Mouse (Mus musculus): Measurements from ENCODE around the gene Sdr39u1. TPM values are rescaled to one million over a fixed set of nuclear protein-coding genes. Genes with fewer than 3 reads are reported as not detected.

The Sdr39u1 gene
- total RNA-seq, 2 experiments from 2014 or later, result 3.9 to 17.0 TPM

DNA sequence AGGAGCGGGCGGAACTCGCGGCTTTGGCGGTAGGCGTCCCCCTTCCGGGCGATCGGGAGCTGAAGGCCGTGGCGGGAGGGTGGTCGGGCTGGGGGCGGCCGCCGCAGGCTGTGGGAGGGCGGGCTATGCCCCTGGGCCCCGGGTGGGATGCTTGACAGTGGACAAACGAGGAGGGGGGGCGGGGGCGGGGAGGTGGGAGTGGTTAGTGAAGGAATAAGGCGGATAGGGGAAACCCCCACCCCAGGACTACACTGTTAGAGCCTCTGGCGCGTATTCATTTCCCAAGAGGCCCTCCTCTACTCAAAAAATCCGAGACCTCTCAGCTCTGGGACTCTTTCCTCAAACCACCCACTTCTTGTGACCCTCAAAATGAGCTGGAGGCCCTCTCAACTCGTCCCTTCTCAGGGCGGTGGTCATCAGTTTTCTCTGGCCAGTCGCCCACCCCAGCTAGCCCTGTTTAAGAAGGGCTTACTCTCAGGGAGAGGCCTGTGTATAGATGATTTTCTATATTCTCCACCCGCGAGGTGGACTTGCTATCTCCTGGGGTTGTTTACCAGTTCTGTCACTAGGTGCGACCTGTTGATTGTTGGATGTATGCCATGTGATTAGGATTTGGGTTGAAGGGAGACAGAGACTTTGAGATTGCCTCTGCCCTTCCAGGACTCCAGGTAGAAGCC is 14.8 kb downstream of the Sdr39u1 start:
- peak; percentile 36 for ATAC-seq (replicated peaks; ENCODE audit: low FRiP score, low TSS enrichment, poor library complexity, severe bottlenecking)

GRCm38 (mm10) chr14:55884713-55885113 is 15.4 kb downstream of the Sdr39u1 start, which contains the start of gene Khnyn:
Khnyn (plus strand) TSS chr14:55884947.
- peak; percentile 80 for ATAC-seq (replicated peaks; ENCODE audit: low FRiP score, low TSS enrichment, poor library complexity, severe bottlenecking)

DNA sequence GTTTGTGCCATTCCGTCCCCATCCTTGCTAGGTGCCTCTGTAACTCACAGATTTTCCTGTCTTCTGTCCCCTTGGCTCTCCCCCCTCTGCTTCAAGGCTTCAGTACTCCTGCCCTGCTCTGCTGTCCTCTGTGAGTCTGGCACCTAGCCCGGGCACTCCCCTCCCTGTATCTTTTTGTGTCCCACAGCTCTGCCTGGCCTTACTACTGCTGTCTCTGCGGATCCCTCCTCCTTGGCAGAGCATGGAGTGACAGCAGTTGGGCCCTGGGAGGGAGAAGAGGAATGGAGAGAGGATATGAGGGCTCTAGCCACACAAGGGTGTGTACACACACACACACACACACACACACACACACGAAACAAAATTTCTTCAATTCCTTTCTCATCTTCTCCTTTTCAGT is 15.9 kb downstream of the Sdr39u1 start, which contains the start of gene Cbln3:
TSS of gene Cbln3 (minus strand) at position 227 of the 400 bp plus-strand sequence.
- ATAC-seq (replicated peaks; ENCODE audit: low FRiP score, low TSS enrichment, poor library complexity, severe bottlenecking), result peak; percentile 39

GRCm38 (mm10) chr14:55883663-55884062 is 16.4 kb downstream of the Sdr39u1 start:
- no peak for ATAC-seq (replicated peaks; ENCODE audit: low FRiP score, low TSS enrichment, poor library complexity, severe bottlenecking)

- no peak for ATAC-seq (replicated peaks; ENCODE audit: low FRiP score, low TSS enrichment, poor library complexity, severe bottlenecking)
These were observed 16.9 kb downstream of the Sdr39u1 start for GRCm38 (mm10) chr14:55883149-55883661.

DNA sequence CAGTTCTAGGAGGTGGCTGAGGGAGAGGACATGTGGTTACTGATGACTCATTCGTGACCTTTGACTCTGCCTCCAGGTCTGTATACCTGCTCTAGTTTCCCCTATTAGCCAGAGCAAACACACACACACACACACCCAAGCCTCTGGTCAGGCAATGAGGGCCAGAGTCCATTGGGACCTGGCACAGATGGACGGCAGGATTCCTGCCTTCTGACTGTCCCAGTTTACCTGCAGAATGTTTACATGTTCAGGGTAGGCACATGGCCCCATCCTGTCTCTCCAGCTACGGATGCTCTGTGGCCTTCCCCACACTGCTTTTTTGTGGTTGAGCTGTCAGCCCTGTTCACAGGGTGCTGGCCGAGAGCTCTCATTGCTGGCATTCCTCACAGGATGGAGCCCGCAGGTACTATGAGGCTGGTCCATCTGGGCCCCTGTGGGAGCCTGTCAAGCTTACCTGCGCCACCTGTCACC is 17.9 kb downstream of the Sdr39u1 start:
- ATAC-seq (replicated peaks; ENCODE audit: low FRiP score, low TSS enrichment, poor library complexity, severe bottlenecking), result no peak

GRCm38 (mm10) chr14:55880982-55881381 is 19.1 kb downstream of the Sdr39u1 start:
- no peak for ATAC-seq (replicated peaks; ENCODE audit: low FRiP score, low TSS enrichment, poor library complexity, severe bottlenecking)

GRCm38 (mm10) chr14:55879623-55880022 is 20.5 kb downstream of the Sdr39u1 start:
- peak; percentile 89 for ATAC-seq (replicated peaks; ENCODE audit: low FRiP score, low TSS enrichment, poor library complexity, severe bottlenecking)

DNA sequence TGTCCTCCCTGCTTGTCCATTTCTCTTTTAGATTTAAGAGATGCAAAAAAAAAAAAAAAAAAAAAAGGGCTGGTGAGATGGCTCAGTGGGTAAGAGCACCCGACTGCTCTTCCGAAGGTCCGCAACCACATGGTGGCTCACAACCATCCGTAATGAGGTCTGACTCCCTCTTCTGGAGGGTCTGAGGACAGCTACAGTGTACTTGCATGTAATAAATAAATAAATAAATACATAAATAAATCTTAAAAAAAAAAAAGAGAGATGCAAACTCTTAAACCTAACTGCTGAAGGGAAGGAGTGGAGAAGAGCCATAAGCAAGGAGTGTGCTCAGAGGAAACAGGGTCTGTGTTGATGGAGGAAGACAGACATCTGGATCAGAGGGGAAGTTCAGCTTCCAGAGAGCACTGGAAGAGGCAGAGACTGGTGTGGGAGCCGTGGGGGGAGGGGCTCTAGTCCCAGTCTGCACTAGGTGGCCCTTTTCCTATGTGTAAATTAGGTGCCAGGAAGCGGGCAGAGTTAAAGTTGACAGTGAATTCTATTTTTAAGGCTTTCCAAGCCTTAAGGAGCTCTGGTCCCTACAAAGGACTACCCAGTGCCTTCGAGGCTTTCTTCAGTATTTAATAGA is 21.7 kb downstream of the Sdr39u1 start:
- no peak for ATAC-seq (replicated peaks; ENCODE audit: low FRiP score, low TSS enrichment, poor library complexity, severe bottlenecking)

DNA sequence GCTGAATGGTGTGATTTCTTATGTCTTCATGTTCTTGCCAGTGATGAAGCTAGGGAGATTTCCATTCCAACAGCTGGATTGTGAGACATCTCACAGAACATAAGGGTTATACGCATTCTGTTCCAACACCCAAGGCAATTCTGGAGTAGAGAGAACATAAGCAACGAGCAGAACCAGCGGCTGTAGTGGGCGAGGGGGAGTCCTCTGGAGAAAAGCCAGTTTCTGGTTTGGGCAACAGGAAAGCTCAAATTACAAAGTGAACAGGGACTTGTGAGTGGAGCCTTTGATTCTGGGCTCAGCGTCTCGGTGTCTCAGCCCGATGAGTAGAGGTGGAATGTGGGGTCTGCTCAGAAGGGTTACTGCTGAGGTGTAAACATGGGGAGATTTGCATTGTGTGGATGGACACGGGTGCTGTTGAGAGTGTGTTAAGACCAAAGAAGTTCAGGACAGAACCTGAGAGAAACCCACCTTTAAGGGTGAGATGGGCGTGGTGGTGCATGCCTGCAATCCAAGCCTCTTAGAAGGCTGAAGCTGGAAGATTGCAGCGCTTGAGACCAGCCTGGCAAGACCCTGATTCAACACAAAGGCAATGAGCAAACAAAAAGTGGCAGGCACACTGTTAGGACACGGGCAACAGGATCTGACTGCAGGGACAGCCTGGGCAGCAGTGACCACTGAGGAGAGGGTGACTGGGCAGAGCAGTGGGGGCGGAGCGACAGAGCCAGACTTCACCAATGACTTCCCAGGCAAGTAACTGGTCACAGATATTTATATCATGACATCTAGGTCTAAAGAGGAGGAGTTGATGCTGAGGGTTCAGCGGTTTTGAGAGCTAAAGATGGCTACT is 22.4 kb downstream of the Sdr39u1 start:
- no peak for ATAC-seq (replicated peaks; ENCODE audit: low FRiP score, low TSS enrichment, poor library complexity, severe bottlenecking)

- ATAC-seq (replicated peaks; ENCODE audit: low FRiP score, low TSS enrichment, poor library complexity, severe bottlenecking), result peak; percentile 74
These were observed 26.1 kb downstream of the Sdr39u1 start for GRCm38 (mm10) chr14:55873714-55874683.

DNA sequence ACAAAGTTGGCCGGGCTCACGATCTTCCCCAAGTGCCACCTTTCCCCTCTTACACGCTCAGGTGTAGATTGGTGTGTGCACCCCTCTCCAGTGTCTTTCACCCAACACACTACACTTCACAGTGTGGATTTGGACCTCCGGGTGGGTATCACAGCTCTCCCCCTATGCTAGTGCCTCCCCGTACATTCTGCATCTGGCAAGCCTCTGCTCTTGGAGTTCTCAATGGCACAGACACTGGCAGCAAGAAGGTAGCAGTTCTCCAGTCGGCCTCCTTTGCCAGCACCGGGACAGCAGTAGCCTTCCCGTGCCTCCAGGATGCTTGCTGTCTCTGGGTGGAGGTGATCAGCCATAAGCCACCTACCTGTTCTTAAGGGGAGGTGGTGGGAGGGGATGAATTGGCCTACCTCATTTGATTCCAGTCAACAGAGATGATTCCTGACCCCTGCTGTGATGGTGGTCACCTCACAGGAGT is 26.8 kb downstream of the Sdr39u1 start:
- no peak for ATAC-seq (replicated peaks; ENCODE audit: low FRiP score, low TSS enrichment, poor library complexity, severe bottlenecking)

DNA sequence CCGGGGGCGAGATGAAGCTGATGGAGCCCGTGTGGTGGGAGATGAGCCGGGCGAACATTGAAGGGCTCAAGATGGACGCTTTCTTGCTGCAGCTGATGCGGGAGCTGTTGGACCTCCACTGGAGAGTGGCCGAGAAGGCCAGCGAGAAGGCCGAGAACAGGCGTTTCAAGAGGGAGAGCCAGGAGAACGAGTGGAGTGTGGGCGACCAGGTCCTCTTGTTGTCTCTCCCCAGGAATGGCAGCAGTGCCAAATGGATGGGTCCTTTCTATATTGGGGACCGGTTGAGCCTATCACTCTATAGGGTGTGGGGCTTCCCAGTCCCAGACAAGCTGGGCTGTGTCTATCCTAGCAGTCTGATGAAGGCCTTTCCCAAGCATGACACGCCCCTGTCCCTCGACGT is 27.5 kb downstream of the Sdr39u1 start:
- no peak for ATAC-seq (replicated peaks; ENCODE audit: low FRiP score, low TSS enrichment, poor library complexity, severe bottlenecking)

GRCm38 (mm10) chr14:55872039-55872438 is 28.1 kb downstream of the Sdr39u1 start:
- no peak for ATAC-seq (replicated peaks; ENCODE audit: low FRiP score, low TSS enrichment, poor library complexity, severe bottlenecking)

DNA sequence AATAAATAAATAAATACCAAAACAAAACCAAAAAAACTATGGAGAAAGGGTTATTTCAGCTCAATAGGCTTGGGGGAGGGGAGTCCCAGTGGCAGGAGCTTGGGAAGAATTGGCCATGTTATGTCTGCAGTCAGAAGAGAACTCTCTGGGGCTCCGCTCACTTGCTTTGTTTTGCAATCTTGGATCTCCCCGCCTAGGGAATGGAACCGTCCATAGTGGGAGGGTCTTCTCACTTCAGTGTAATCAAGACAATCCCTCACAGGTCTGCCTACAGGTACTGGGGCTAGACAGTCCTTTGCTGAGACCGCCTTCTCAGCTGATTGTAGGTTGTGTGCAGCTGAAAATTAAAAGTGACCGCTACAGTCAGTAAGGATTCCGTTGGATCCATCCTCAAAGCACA is 30.6 kb downstream of the Sdr39u1 start:
- no peak for ATAC-seq (replicated peaks; ENCODE audit: low FRiP score, low TSS enrichment, poor library complexity, severe bottlenecking)

- ATAC-seq (replicated peaks; ENCODE audit: low FRiP score, low TSS enrichment, poor library complexity, severe bottlenecking), result no peak
These were observed 31.7 kb downstream of the Sdr39u1 start for GRCm38 (mm10) chr14:55868230-55869026.

DNA sequence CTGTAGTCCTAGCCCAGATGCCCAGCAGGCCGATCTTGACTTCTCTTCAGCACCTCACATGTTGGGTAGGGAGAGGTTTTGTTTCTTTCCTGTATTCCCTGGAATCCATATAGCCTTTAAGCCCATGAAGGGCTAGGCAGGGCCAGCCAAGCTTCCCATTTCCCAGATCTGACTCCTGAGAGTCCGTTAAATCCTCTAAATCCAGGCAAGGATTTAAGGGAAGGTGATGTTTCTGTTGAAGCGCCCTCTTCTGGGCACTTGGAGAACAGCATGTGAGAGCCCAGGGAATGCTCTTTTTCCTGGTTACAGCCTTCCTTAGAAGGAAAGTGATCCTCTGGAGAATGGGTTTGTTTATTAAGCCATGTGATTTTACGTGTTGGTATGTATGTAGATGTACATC is 33.1 kb downstream of the Sdr39u1 start:
- no peak for ATAC-seq (replicated peaks; ENCODE audit: low FRiP score, low TSS enrichment, poor library complexity, severe bottlenecking)

DNA sequence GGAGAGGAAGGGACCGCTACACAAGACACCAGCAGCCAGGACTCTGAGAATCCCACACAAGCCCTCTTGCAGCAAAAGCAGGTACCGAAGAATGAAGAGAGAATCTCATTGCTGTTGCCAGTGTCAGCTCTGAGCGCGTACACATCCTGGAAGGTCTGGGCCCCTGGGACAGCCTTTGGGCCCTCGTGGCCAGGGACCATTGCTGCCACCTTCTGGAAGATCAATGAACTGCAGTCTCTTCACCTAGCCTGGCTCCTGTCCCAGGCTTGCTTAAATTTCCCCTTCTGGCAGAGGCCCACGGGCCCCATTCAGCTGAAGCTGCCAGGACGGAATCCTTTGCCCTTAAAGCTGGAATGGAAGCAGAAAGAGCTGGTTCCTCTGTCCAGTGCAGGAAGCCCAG is 36.3 kb downstream of the Sdr39u1 start:
- ATAC-seq (replicated peaks; ENCODE audit: low FRiP score, low TSS enrichment, poor library complexity, severe bottlenecking), result peak; percentile 82
